Mouse (Mus musculus) brown adipose tissue, adult 24 weeks (tissue): ENCODE results near the gene Hras. TPM values are rescaled to one million over a fixed set of nuclear protein-coding genes. Genes with fewer than 3 reads are reported as not detected.
A peak's percentile ranks its signal among the peaks of the same experiment; 100 is the strongest.

Experiments
- H3K27ac ChIP-seq: fragments of 200-500 bp; replicated peaks from 2 replicates; pipeline ENCODE4 v1.5.1; 2012; ENCODE audit warnings: low read depth, mild to moderate bottlenecking, low read length
- H3K4me1 ChIP-seq: fragments of 200-500 bp; 2 replicates; pipeline ENCODE4 v1.6.1; 2012; ENCODE audit warnings: low read length, mixed read lengths; ENCODE audit not compliant: control insufficient read depth, insufficient read depth, insufficient read length
- H3K4me3 ChIP-seq: fragments of 200-500 bp; 2 replicates; pipeline ENCODE4 v1.5.1; 2012; ENCODE audit warnings: low read depth, mild to moderate bottlenecking, low read length, moderate library complexity; ENCODE audit not compliant: insufficient read depth
- polyA plus RNA-seq: library from polyadenylated mRNA; stranded (reverse); fragments of >200 nt; gene quantifications from 2 replicates; pipeline ENCODE4 v1.2.4, GENCODE M21; 2012; ENCODE audit not compliant: missing spikeins, insufficient read depth, insufficient read length

Hras gene
- polyA plus RNA-seq, 1 experiment = 86.6 TPM

- Histone ChIP-seq H3K27ac (no peak overlapping the region), H3K4me3 (no peak overlapping the region), H3K4me1 (peaks cover 10% of the 10 kb centered on the region)
Observed at GRCm38 (mm10) chr7:141217343-141218013, 23.7 kb upstream of the Hras start.

GRCm38 (mm10) chr7:141216894-141217293 lies 23.1 kb upstream of the Hras start:
- Histone ChIP-seq H3K4me1 (peaks cover 5% of the 10 kb centered on the region), H3K27ac (no peak overlapping the region), H3K4me3 (no peak overlapping the region)

- peaks cover 5% of the 10 kb centered on the region for H3K4me1 ChIP-seq
- H3K27ac ChIP-seq = no peak overlapping the region
- H3K4me3 ChIP-seq = peak overlapping the region; percentile 62
Observed at GRCm38 (mm10) chr7:141215880-141216733, 22.3 kb upstream of the Hras start.

GRCm38 (mm10) chr7:141215101-141215879 lies 21.5 kb upstream of the Hras start, which contains the start of gene Rassf7:
TSS of gene Rassf7 (plus strand) at chr7:141215860.
- peak within 1 kb of the TSS; percentile 62 for H3K4me3 ChIP-seq
- no peak within 1 kb of the TSS for H3K27ac ChIP-seq
- peaks cover 5% of the 10 kb centered on the region for H3K4me1 ChIP-seq

- Histone ChIP-seq H3K4me1 (peaks cover 5% of the 10 kb centered on the region), H3K4me3 (no peak overlapping the region), H3K27ac (no peak overlapping the region)
Observed at GRCm38 (mm10) chr7:141214310-141214709, 20.5 kb upstream of the Hras start.

- no peak within 1 kb of the TSS for H3K4me3 ChIP-seq
- no peak within 1 kb of the TSS for H3K27ac ChIP-seq
- H3K4me1 ChIP-seq = peaks cover 5% of the 10 kb centered on the region
Observed at GRCm38 (mm10) chr7:141213605-141214235, 19.9 kb upstream of the Hras start, which contains the start of gene Lmntd2. TSS of gene Lmntd2 (minus strand) at chr7:141214080.

GRCm38 (mm10) chr7:141213133-141213532 lies 19.3 kb upstream of the Hras start:
- Histone ChIP-seq H3K27ac (no peak overlapping the region), H3K4me3 (no peak overlapping the region), H3K4me1 (peaks cover 5% of the 10 kb centered on the region)

- Histone ChIP-seq H3K27ac (no peak overlapping the region), H3K4me3 (no peak overlapping the region), H3K4me1 (no peaks in the 10 kb centered on the region)
Observed at GRCm38 (mm10) chr7:141210606-141211131, 16.9 kb upstream of the Hras start.

GRCm38 (mm10) chr7:141210137-141210536 lies 16.3 kb upstream of the Hras start:
- H3K4me1 ChIP-seq = no peaks in the 10 kb centered on the region
- H3K4me3 ChIP-seq = no peak overlapping the region
- H3K27ac ChIP-seq = no peak overlapping the region

- Histone ChIP-seq H3K4me3 (no peak overlapping the region), H3K27ac (no peak overlapping the region), H3K4me1 (no peaks in the 10 kb centered on the region)
Observed at GRCm38 (mm10) chr7:141209526-141209925, 15.7 kb upstream of the Hras start.

- Histone ChIP-seq H3K27ac (no peak overlapping the region), H3K4me1 (no peaks in the 10 kb centered on the region), H3K4me3 (no peak overlapping the region)
Observed at GRCm38 (mm10) chr7:141206182-141206937, 12.6 kb upstream of the Hras start.

- H3K27ac ChIP-seq = no peak overlapping the region
- H3K4me1 ChIP-seq = no peaks in the 10 kb centered on the region
- no peak overlapping the region for H3K4me3 ChIP-seq
Observed at GRCm38 (mm10) chr7:141205504-141205903, 11.7 kb upstream of the Hras start.

- no peak overlapping the region for H3K4me3 ChIP-seq
- no peaks in the 10 kb centered on the region for H3K4me1 ChIP-seq
- H3K27ac ChIP-seq = no peak overlapping the region
Observed at GRCm38 (mm10) chr7:141204546-141204945, 10.7 kb upstream of the Hras start.

- Histone ChIP-seq H3K27ac (no peak overlapping the region), H3K4me1 (peaks cover 3% of the 10 kb centered on the region; the same call in 1 of the 2 replicates), H3K4me3 (no peak overlapping the region)
Observed at GRCm38 (mm10) chr7:141198121-141198520, 4.3 kb upstream of the Hras start.
